Mouse (Mus musculus) embryonic fibroblast, embryonic 13.5 days (primary cell): ENCODE results near the gene Zfpm1. TPM values are rescaled to one million over a fixed set of nuclear protein-coding genes. Genes with fewer than 3 reads are reported as not detected.

Experiments used
- H3K27ac ChIP-seq: 2 replicates; pipeline ENCODE4 v1.5.1; 2012; ENCODE audit warnings: low read length, control low read depth, inconsistent platforms; ENCODE audit not compliant: insufficient read depth
- H3K4me1 ChIP-seq: 2 replicates; pipeline ENCODE4 v1.6.1; 2011; ENCODE audit warnings: low read length; ENCODE audit not compliant: control insufficient read depth, insufficient read depth
- H3K4me3 ChIP-seq: 2 replicates; pipeline ENCODE4 v1.5.1; 2011; ENCODE audit warnings: mild to moderate bottlenecking, control low read depth, low read length; ENCODE audit not compliant: insufficient read depth
- CTCF ChIP-seq: IDR thresholded peaks from 2 replicates; pipeline ENCODE4 v1.5.1; 2011; ENCODE audit warnings: mild to moderate bottlenecking, control low read depth, low read length, moderate library complexity, borderline replicate concordance; ENCODE audit not compliant: insufficient read depth
- POLR2A ChIP-seq: IDR thresholded peaks from 2 replicates; pipeline ENCODE4 v1.6.1; 2011; ENCODE audit warnings: low read depth, mild to moderate bottlenecking, control low read depth, low read length, moderate library complexity
- polyA plus RNA-seq: library from polyadenylated mRNA; stranded (reverse); fragments of >200 nt; gene quantifications from 2 replicates; pipeline ENCODE4 v1.2.4, GENCODE M21; 2011; ENCODE audit warnings: low read depth; ENCODE audit not compliant: missing spikeins, insufficient read length

Zfpm1 gene
- polyA plus RNA-seq, 1 experiment: 10.3 TPM

DNA sequence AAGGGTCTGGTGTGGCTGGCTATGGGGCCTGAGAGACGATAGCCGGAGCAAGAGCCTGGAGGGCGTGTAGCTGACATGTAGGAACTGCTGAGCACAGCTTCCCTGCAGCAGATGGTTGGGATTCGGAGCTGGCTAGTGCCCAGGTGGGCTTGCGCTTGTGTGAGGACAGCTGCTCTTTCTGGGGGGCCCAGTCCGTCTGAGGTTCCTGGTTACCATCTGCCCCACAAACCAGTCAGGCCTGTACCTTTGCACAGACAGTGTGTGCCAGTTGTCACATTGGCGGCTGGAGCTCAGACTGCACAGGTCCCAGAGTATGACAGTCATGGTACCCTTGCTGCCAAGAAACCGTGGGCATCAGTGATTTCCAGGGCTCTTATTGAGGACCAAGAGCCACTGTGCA is 25.9 kb downstream of the Zfpm1 start:
- TF ChIP-seq POLR2A (no peak), CTCF (no peak)
- Histone ChIP-seq H3K4me1 (no peaks in the 10 kb centered on the region), H3K27ac (no peak overlapping the region), H3K4me3 (no peak overlapping the region)

- no peak overlapping the region for H3K27ac ChIP-seq
Measured at GRCm38 (mm10) chr8:122309272-122309671, 27.3 kb downstream of the Zfpm1 start.

GRCm38 (mm10) chr8:122311115-122311514 is 29.2 kb downstream of the Zfpm1 start:
- no peaks in the 10 kb centered on the region for H3K4me1 ChIP-seq
- H3K4me3 ChIP-seq: no peak overlapping the region
- no peak overlapping the region for H3K27ac ChIP-seq
- no peak for TF ChIP-seq CTCF

More at GRCm38 (mm10) chr8:122309272-122309671, 27.3 kb downstream of the Zfpm1 start:
- no peak overlapping the region for H3K4me3 ChIP-seq
- TF ChIP-seq POLR2A (no peak), CTCF (no peak)
- no peaks in the 10 kb centered on the region for H3K4me1 ChIP-seq

GRCm38 (mm10) chr8:122312553-122312952 is 30.6 kb downstream of the Zfpm1 start:
- Histone ChIP-seq H3K27ac (no peak overlapping the region), H3K4me3 (no peak overlapping the region), H3K4me1 (no peaks in the 10 kb centered on the region)
- TF ChIP-seq POLR2A (no peak), CTCF (no peak)

GRCm38 (mm10) chr8:122313310-122313709 is 31.4 kb downstream of the Zfpm1 start:
- Histone ChIP-seq H3K27ac (no peak overlapping the region), H3K4me3 (no peak overlapping the region), H3K4me1 (no peaks in the 10 kb centered on the region)
- TF ChIP-seq POLR2A (no peak), CTCF (no peak)

DNA sequence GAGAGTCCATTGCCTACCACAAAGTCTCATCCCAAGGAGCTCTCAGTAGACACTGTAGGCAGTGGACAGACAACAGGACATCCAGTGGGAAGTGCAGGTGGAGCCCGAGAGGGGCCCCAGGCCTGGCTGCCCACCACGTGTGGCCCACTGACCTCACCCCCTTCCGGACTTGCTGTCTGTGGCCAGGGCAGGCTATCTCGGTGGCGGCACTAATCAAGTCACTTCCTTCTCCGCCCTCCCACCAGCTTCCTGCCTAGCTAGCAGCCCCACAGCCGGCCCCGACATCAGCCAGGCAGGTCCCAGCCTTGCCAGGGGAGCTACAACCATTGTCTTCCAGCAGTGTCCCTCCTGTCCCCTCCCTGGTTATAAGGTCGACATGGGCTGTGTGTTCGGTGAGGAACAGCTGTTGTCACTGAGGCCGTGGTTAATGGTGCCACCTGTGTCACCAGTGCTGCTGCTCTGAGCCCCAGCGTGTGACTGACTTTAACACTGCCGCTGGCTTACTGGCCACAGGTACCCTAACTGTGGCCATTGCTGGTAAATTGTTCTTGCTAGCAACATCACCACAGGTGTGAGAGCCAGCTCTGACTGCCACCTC is 33.1 kb downstream of the Zfpm1 start:
- no peak overlapping the region for H3K27ac ChIP-seq
- H3K4me3 ChIP-seq: no peak overlapping the region
- H3K4me1 ChIP-seq: no peaks in the 10 kb centered on the region
- TF ChIP-seq CTCF (no peak), POLR2A (no peak)

DNA sequence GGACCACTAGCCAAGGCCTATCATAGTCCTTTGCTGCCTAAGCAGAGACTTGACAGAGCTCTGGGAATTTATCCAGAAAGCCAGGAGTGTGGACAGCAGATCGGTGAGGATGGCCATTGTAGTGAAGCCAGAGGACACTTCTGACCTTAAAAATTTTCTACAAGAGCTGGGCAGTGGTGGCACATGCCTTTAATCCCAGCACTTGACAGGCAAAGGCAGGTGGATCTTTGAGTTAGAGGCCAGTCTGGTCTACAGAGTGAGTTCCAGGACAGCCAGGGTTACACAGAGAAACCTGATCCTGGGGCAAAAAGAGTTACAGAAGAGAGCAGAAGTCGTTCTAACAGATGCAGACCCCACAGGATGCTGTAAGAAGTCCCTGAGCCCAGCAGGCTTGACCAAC is 34.5 kb downstream of the Zfpm1 start:
- H3K4me1 ChIP-seq: no peaks in the 10 kb centered on the region
- H3K4me3 ChIP-seq: no peak overlapping the region
- TF ChIP-seq CTCF (no peak), POLR2A (no peak)
- H3K27ac ChIP-seq: no peak overlapping the region

DNA sequence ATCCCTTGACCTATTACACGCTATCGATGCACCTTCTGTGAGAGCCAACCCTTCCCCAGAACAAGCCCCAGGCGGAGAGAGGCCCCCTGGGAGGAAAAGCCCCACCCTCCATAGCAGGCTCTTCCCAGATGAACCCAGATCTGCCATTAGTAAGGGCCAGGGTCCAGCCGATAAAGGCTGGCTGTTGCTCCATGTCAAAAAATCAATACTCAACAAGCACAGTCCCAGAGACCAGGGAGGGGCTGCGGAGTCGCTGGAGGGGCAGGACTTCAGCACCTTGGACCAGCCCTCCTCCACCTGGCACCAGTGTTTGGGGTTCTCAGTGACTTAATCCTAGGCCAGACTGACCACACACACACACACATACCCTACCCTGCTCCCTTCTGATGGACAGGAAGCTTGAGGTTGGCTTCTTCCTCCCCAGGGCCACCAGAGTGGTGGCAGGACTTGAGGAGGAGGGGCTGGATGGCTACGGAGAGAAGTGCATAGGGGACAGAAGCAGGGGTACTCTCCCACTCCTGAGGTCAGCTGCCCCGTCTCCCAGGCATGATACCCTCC is 36.1 kb downstream of the Zfpm1 start:
- TF ChIP-seq CTCF: no peak
- TF ChIP-seq POLR2A: no peak
- H3K27ac ChIP-seq: no peak overlapping the region
- no peak overlapping the region for H3K4me3 ChIP-seq
- H3K4me1 ChIP-seq: no peaks in the 10 kb centered on the region

DNA sequence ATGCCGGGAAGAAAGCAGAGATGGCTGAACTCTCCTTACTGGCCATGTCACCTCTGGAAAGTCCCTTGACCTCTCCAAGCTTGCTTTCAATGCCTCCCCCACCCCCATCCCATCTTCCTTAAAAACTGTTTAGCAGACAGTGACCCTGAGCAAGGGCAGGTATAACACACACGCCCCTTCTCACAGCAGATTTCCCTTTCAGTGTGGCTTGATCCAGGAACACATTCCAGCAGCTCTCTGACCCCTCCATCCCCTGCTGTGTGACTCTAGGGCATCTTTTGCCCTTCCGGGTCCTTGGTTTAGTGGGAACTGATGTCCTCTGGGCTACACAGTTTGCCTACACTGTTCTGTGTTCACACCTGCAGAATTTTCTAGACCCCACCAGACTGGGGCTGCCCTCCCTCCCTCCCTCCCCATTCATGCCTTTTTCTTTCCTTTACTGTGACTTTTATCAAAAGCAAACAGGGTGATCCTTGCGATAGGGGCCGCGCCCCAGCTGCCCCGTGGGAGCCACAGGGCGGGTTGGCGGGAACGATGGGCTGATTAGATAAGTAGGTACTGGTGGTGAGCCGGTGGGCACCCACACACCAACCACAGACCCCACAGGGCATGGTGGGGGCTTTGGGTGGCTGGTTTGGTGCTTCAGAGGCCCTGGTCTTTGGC is 37.2 kb downstream of the Zfpm1 start:
- no peak overlapping the region for H3K27ac ChIP-seq
- no peaks in the 10 kb centered on the region for H3K4me1 ChIP-seq
- no peak for TF ChIP-seq CTCF
- TF ChIP-seq POLR2A: no peak
- H3K4me3 ChIP-seq: no peak overlapping the region

DNA sequence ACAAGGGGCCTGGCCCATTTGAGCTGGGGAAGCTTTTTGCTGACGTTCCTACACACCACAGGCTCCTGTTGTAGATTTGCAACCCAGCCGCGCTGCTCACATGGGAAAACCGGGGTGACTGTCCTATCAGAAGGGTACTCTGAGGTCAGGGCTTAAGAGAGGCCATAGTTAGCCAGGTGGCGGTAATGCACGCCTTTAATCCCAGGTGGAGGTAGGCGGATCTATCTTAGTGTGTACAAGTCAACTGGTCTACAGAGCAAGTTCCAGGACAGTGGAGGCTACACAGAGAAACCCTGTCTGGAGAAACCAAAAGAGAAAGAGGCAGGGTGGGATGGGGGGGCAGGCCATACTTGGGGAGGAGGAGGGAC is 37.8 kb downstream of the Zfpm1 start:
- Histone ChIP-seq H3K4me1 (no peaks in the 10 kb centered on the region), H3K27ac (no peak overlapping the region), H3K4me3 (no peak overlapping the region)
- TF ChIP-seq POLR2A (no peak), CTCF (no peak)

DNA sequence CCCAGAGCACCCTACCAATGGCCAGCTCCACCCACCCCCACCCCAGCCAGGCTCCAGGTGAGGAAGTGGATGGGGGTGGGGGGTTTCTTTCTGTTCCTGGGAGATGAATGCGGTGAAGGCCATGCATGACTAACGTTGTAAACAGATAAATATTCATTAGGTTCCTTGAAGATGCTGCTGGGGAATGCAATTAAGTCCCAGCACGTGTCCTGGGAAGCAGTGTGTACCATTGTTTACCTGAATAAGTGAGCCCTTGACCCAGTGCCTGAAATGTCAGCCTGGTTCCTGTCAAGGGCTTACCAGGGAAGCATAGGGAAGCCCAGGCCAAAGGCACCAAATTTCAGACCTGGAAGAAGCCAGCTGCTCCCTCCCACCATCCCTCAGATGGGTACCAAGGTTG is 38.6 kb downstream of the Zfpm1 start:
- no peaks in the 10 kb centered on the region for H3K4me1 ChIP-seq

More for the DNA sequence above, 38.6 kb downstream of the Zfpm1 start:
- no peak for TF ChIP-seq CTCF
- TF ChIP-seq POLR2A: no peak
- no peak overlapping the region for H3K4me3 ChIP-seq
- no peak overlapping the region for H3K27ac ChIP-seq
